Mouse (Mus musculus): ENCODE measurements at regions not wholly inside any gene's neighbourhood (a gene's known extent, or its start where the extent isn't known, plus 50 kb on each side); places are given as distances from the start of the nearest gene placed in this dataset.
A peak's percentile ranks its signal among the peaks of the same experiment; 100 is the strongest.

DNA sequence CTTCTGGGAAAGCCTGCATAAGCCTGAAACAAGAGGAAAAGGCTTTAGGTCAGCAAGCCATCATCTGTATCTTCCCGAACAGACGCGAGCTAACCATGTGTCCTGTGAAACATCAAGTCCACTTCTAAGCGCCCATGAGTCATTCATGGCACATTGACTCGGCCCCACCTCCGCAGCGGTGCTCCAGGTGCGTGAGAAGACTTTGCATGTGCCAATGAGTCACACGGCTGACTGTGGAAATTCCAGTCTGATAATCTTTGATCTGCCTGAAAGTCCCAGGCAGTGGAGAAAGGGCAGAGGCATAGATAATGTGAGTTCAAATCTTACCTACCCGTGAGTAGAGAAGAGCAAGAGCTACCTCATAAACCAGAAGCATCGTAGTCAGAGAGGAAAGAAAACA, 137.8 kb downstream of the Pfkfb3 start:
- DNase-seq (ENCODE audit: low read depth in 1 of 2, low spot score in 2 of 2), result no peak

GRCm38 (mm10) chr2:11412521-11412920, 141.4 kb downstream of the Pfkfb3 start:
- no peak for DNase-seq (ENCODE audit: low read depth in 1 of 2, low spot score in 2 of 2)

GRCm38 (mm10) chr2:11408497-11408896, 145.4 kb downstream of the Pfkfb3 start:
- DNase-seq (ENCODE audit: low read depth in 1 of 2, low spot score in 2 of 2), result no peak

DNA sequence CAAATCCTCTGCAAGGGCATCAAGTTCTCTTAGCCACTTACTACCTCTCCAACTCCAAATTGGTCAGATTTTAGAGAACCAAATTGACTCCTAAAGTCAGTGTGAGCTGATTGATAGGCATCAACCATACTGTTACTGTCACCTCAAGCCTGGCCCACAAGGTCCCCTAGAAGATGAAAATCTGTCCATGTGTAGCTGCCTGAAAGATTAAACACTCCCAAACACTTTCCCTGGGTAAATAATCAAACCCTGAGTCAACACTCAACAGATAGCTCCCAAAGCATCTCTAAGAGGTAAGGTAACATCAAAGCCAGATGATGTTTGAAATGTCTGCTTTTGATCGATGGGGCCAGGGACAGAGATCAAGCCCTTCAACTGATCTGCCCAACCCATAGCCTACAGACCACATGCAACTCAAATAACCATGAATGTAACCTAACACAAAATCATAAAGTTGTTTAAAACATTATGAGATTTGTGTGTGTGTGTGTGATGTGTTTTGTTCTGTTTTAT, 147.7 kb downstream of the Pfkfb3 start:
- no peak for DNase-seq (ENCODE audit: low read depth in 1 of 2, low spot score in 2 of 2)

- no peak for DNase-seq (ENCODE audit: low read depth in 1 of 2, low spot score in 2 of 2)
These were observed 151.5 kb downstream of the Pfkfb3 start for GRCm38 (mm10) chr2:11402218-11402848.

GRCm38 (mm10) chr2:11399411-11399810, 154.5 kb downstream of the Pfkfb3 start:
- no peak for DNase-seq (ENCODE audit: low read depth in 1 of 2, low spot score in 2 of 2)

- DNase-seq (ENCODE audit: low read depth in 1 of 2, low spot score in 2 of 2), result no peak
These were observed 154.9 kb downstream of the Pfkfb3 start for GRCm38 (mm10) chr2:11398949-11399348.

DNA sequence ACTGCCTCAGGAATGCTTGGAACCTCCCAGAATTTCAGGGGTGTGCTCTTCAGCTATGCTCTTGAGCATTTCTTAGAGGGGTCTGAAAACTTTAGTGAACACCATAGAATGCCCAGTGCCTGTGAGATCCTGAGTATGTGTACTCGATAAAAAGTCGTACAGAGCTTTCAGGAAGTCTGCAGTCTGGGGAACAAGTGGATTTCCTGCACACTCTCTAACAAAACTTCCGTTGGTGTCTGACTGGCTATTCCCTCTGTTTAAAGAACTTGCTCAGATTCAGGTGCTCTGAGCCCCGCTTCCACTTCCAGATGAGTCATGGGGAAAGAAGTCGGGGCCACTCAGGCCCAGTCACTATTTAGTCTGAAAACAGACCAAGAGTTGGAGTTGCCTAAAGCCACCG, 155.5 kb downstream of the Pfkfb3 start:
- no peak for DNase-seq (ENCODE audit: low read depth in 1 of 2, low spot score in 2 of 2)

- DNase-seq (ENCODE audit: low read depth in 1 of 2, low spot score in 2 of 2), result no peak
These were observed 157.0 kb downstream of the Pfkfb3 start for GRCm38 (mm10) chr2:11396835-11397234.

DNA sequence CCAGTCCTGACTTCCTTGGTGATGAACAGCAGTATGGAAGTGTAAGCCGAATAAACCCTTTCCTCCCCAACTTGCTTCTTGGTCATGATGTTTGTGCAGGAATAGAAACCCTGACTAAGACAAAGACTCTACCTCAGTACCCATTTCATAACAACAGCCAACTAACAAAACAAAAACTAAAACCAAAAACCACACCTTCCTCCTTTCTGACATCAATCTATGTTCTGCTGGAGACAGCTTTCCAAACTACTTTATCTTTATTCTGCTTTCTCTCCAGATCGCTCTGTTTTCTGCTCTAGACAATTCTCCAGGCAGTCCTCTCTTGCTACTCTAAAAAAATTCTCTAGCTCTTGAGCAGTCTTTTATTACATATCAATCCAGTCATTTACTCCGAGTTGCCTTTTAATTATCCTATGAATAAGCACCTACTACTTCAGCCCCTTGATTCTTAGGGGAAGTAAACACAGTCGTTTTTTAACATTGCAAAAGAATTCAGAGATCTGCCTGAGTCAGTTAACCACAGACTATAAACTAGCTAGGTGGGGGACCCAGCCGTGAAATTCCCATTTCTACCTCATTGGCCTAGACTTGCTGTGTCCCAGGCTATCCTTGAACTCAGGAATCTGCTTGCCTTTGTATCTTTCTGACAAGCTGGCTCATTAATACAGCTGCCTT, 159.1 kb downstream of the Pfkfb3 start:
- no peak for DNase-seq (ENCODE audit: low read depth in 1 of 2, low spot score in 2 of 2)

GRCm38 (mm10) chr2:11391725-11392124, 162.2 kb downstream of the Pfkfb3 start:
- DNase-seq (ENCODE audit: low read depth in 1 of 2, low spot score in 2 of 2), result no peak

DNA sequence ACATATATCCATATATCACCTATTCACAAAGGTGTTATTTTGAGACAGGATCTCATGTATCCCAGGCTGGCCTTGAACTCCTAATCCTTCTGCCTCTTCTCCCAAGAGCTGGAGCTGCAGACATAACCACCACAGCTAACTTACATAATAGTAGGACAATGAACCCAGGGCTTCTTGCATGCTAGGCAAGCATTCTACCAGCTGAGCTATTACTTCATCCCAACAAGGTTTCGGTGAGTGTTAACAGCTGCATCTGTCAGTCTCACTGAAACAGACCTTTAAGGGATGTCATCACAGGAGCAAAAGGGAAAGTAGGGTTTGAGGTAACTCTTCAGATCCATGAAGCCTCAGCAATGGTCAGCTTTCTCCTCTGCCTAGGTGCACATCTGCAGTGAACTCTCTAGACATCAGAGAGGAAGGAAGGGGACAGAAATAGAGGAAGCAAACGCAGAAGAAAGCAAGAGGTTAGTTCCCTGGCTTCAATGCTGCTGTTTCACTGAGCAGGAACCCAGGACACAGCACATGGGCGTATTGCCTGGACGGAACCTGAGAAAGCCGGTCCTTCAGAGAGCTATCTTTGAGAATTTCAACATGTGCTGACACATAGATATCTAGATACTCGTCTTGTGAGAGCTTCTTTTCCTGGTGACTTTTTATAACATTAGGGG, 163.1 kb downstream of the Pfkfb3 start:
- no peak for DNase-seq (ENCODE audit: low read depth in 1 of 2, low spot score in 2 of 2)

- no peak for DNase-seq (ENCODE audit: low read depth in 1 of 2, low spot score in 2 of 2)
These were observed 166.3 kb downstream of the Pfkfb3 start for GRCm38 (mm10) chr2:11387623-11388022.

- DNase-seq (ENCODE audit: low read depth in 1 of 2, low spot score in 2 of 2), result no peak
These were observed 170.1 kb downstream of the Pfkfb3 start for GRCm38 (mm10) chr2:11383815-11384214.

- no peak for DNase-seq (ENCODE audit: low read depth in 1 of 2, low spot score in 2 of 2)
These were observed 176.7 kb downstream of the Pfkfb3 start for GRCm38 (mm10) chr2:11377213-11377612.

DNA sequence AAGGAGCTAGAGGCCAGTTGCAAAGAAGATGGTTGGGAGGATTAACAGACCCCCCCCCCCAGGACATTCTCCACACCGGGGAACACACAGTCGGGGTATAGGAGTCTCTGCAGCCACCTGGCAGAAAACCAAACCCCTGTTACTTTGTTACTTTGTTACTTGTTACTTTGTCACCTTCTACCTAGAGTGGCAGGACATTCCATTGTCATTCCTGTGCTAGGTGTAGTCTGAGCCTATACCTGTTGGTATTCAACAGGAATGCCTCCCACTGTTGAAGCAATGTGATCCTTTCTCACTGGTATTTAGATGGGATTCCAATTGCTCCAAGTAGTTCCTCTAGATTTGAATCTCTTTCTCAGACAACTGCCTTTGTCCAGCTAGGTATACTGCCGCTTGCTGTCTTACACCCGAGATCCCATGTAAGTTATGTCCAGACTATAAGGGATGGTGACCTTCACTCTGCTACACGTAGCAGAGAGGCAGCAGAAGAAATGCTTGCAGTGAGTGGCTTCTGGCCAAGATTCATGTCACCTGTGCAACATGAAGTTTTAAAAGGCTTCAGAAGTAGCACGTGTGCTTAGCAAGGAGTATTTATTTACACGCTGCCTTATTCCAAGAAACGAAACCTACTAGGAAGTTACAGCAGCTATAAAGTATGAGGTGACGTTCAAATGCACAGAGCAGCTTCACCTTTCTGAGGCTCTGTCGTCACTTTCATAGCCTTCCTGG, 178.0 kb downstream of the Pfkfb3 start:
- DNase-seq (ENCODE audit: low read depth in 1 of 2, low spot score in 2 of 2), result no peak

GRCm38 (mm10) chr2:11375092-11375491, 178.8 kb downstream of the Pfkfb3 start:
- peak; percentile 67 to 70 for DNase-seq (ENCODE audit: low read depth in 1 of 2, low spot score in 2 of 2)

DNA sequence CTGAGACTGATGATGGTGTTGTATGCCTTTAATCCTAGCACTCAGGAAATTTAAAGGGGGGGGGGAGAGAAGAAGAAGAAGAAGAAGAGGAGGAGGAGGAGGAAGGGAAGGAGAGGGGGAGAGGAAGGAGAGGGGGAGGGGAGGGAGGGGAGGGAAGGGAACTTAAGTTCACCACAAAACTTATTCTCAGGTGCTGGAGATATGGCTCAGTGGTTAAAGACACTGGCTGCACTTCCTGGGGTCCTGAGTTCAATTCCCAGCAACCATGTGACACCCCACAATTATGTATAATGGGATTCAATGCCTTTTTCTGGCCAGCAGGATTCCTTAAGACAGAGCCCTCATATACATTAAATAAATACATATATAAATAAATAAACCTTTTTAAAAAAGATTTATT, 183.6 kb downstream of the Pfkfb3 start:
- no peak for DNase-seq (ENCODE audit: low read depth in 1 of 2, low spot score in 2 of 2)

DNA sequence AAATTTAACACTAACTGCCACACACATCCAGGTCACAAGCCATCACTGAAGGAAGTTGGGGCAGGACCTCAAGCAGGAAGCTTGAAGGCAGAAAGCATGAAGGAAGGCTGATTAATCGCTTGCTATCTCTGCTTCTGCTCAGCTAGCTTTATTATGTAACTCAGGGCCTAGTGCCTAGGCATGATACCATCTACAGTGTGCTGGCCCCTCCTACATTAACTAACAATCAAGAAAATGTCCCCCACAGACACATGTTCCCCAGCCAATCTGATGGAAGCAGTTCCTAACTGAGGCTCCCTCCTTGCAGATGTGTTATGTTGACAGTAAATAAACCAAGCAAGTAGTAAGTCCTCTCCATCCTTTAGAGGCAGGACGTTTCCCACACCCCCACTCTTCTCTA, 186.6 kb downstream of the Pfkfb3 start:
- DNase-seq (ENCODE audit: low read depth in 1 of 2, low spot score in 2 of 2), result no peak

DNA sequence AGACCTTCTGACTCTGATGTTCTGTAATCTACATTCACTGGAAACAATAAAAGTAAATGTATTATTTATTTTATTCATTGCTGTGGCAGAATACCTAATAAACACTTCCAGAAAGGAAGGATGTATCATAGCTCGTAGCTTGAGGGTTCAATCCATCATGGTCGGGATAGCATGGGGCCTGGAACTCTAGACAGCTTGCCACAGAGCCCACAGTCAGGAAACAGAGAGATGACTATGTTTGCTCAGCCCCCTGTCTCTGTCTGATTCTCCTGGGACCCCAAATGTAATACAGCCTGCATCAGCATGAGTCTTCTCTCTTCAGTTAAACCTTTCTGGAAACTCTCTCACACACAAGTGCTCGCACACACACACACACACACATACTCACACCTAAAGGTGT, 188.1 kb downstream of the Pfkfb3 start:
- no peak for DNase-seq (ENCODE audit: low read depth in 1 of 2, low spot score in 2 of 2)

DNA sequence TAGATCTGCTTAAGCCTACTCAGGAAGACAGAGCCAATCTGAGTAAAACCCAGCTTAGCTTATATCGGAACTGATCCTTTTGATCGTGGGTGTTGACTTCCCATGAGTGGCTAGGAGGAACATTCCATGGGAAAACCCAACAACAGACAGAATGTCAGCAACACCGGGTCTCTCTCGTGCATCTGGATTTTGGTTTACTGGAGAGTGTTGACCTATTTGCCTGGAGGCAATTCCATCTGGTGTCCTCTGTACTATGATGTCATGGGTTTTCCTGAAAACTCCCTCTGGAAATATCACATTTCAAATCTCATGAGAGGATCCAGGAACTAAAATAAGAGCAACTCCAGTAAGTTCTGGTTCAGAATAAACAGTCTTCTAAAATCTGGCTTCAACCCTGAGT, 188.5 kb downstream of the Pfkfb3 start:
- DNase-seq (ENCODE audit: low read depth in 1 of 2, low spot score in 2 of 2), result no peak

- DNase-seq (ENCODE audit: low read depth in 1 of 2, low spot score in 2 of 2), result no peak
These were observed 189.8 kb downstream of the Pfkfb3 start for GRCm38 (mm10) chr2:11364111-11364510.
